Mouse (Mus musculus): ENCODE data around the gene Atg16l2. TPM values are rescaled to one million over a fixed set of nuclear protein-coding genes. Genes with fewer than 3 reads are reported as not detected.

Atg16l2 gene
- polyA plus RNA-seq, 1 experiment from 2014 or later = 6.0 TPM

DNA sequence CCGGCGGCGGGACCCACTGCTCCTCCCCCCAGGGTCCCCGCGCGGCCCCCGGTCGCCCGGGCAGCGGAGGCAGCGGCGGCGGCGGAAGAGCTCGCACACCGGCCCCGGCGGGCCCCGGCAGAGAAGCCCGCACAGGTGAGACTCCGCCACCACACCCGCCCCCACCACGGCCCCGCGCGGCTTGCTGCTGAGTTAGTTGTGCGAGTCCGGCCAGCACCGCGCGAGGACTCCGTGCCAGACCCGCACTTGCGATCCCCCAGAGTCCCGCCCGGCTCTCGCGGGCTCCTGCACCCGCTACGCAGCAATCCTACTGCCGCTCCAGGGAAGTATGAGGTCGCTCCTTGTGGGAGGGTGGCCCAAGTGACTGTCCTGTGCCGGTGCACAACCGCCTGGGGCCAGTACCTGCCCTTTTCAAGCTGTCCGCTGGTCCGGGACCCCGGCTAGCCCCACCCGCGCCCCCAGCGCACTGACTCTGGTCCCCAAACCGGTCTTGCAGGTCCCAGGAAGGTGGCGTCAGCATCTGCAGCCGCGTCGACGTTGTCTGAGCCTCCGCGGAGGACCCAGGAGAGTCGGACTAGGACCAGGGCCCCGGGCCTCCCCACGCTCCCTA is 19.3 kb upstream of the Atg16l2 start:
- peak overlapping the region; percentile 82 for H3K9ac ChIP-seq (ENCODE audit: low read length)
- no peak; the same call in 1 of the 2 replicates for TF ChIP-seq CTCF (IDR thresholded peaks at IDR 0.05; ENCODE audit: low read depth)
- no peak for TF ChIP-seq EP300 (optimal IDR thresholded peaks at IDR 0.05)
- H3K36me3 ChIP-seq (ENCODE audit: control insufficient read depth, insufficient read depth, low read length) = no peaks in the 10 kb centered on the region
- H3K27me3 ChIP-seq (ENCODE audit: control insufficient read depth, insufficient read depth, low read length) = no peaks in the 10 kb centered on the region
- H3K9me3 ChIP-seq (ENCODE audit: control insufficient read depth, low read length) = no peaks in the 10 kb centered on the region
- ATAC-seq (ENCODE audit: low FRiP score, low TSS enrichment) (peak; percentile 47), DNase-seq (ENCODE audit: low spot score) (peak; percentile 86)
- H3K4me3 ChIP-seq (ENCODE audit: low read depth, low read length) = peak overlapping the region; percentile 78
- H3K4me2 ChIP-seq (replicated peaks; ENCODE audit: low read depth) = peak overlapping the region; percentile 90
- peaks cover 2% of the 10 kb centered on the region; the same call in 1 of the 2 replicates for H3K4me1 ChIP-seq (replicated peaks; ENCODE audit: control insufficient read depth, insufficient read depth)
- peak overlapping the region; percentile 93 for H3K27ac ChIP-seq (replicated peaks)
- WGBS = 2% methylated on average over 35 of the region's 61 CpGs

DNA sequence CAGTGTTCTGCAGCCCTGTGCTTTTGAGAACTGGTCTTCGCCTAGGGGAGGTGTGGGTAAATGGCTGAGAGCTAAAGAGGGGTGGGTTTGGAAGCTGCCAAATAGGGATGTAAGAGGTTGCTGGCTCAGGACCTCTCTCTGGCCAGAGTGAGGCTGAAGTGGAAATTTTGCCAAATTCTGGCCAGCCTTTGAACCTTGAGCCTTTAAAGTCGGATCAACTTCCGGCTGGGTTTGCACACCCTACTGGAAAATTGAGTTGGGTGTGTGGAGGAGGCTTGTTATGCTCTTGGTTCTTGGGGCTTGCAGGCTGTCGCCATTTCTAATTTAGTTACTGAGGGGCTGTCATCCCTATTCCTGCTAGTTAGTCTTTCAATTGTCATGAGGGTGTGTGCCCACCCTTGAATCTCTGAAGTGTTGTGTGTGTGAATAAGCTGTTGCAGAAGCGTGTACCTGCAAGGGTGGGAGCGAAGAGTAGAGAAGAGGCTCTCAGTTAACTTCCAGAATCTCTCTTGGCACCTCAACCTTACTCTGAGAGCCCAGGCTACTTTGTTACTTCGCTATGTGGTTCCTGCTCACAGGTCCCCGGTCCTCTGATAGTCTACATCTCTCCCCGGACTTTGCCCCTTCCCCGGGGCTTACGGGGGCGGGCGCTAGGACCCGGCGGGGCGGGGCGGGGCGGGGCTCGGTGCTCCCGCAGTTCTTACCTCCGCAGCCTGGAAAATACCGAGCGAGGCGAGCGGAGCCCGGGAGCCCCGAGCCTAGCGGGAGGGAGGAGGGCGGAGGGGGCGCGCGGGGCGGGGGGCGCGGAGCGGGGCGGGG is 18.6 kb upstream of the Atg16l2 start:
- Histone ChIP-seq H3K27ac (replicated peaks) (peak overlapping the region; percentile 93), H3K27me3 (ENCODE audit: control insufficient read depth, insufficient read depth, low read length) (no peaks in the 10 kb centered on the region), H3K9ac (ENCODE audit: low read length) (peak overlapping the region; percentile 82), H3K9me3 (ENCODE audit: control insufficient read depth, low read length) (no peaks in the 10 kb centered on the region), H3K4me2 (replicated peaks; ENCODE audit: low read depth) (peak overlapping the region; percentile 90), H3K4me1 (replicated peaks; ENCODE audit: control insufficient read depth, insufficient read depth) (peaks cover 2% of the 10 kb centered on the region; the same call in 1 of the 2 replicates), H3K4me3 (ENCODE audit: low read depth, low read length) (peak overlapping the region; percentile 78), H3K36me3 (ENCODE audit: control insufficient read depth, insufficient read depth, low read length) (no peaks in the 10 kb centered on the region)
- TF ChIP-seq EP300 (optimal IDR thresholded peaks at IDR 0.05) = no peak
- WGBS = 5% methylated on average over 23 of the region's 37 CpGs
- ATAC-seq (ENCODE audit: low FRiP score, low TSS enrichment) = peak; percentile 73
- peak; percentile 93 for DNase-seq (ENCODE audit: low spot score)

DNA sequence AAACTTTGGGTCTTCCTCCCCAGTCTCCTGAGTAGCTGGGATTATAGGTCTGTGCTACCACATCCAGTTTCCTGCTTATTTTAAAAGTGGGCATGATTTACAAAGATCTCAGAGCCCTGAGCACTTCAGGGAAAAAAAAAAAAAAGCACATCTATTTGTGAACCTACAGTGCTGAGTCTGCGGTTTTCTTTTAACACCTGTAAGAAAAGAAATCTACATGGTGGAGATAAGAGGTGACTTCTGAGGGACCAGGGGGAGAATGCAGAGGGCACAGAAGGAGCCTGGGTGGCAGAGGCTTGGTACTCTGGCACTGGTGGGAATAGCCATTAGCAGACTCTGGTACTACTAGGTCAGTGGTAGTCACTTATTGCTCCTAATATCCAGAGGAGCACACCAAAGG is 17.7 kb upstream of the Atg16l2 start:
- Histone ChIP-seq H3K4me2 (replicated peaks; ENCODE audit: low read depth) (peak overlapping the region; percentile 90; the same call in 1 of the 2 replicates), H3K9ac (ENCODE audit: low read length) (no peak overlapping the region), H3K4me1 (replicated peaks; ENCODE audit: control insufficient read depth, insufficient read depth) (peaks cover 2% of the 10 kb centered on the region; the same call in 1 of the 2 replicates), H3K9me3 (ENCODE audit: control insufficient read depth, low read length) (no peaks in the 10 kb centered on the region), H3K27me3 (ENCODE audit: control insufficient read depth, insufficient read depth, low read length) (no peaks in the 10 kb centered on the region), H3K36me3 (ENCODE audit: control insufficient read depth, insufficient read depth, low read length) (no peaks in the 10 kb centered on the region), H3K27ac (replicated peaks) (peak overlapping the region; percentile 93), H3K4me3 (ENCODE audit: low read depth, low read length) (no peak overlapping the region)
- 79% methylated on average over 1 of the region's 1 CpGs for WGBS
- ATAC-seq (ENCODE audit: low FRiP score, low TSS enrichment) (no peak), DNase-seq (ENCODE audit: low spot score) (no peak)
- TF ChIP-seq CTCF (IDR thresholded peaks at IDR 0.05; ENCODE audit: low read depth) (no peak), EP300 (optimal IDR thresholded peaks at IDR 0.05) (no peak)

DNA sequence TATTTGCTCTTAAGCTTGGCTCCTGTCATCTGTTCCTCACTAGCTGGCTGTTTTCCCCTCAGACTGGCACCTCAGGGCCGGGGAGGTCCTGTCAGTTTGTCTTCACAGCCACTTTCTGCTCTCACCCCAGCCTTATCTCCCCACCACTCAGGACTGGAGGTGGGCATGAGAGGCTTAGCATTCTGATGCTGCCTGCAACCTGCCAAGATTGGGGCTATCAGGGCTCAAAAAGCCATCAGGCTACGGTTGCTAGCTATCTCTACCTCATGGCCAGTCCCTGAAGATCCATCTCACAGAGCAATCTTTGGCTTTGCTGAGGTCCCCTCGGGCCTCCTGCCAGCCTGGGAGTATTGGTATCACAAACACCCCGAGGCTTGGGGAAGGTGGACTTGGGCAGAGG is 16.8 kb upstream of the Atg16l2 start:
- 57% methylated on average over 4 of the region's 4 CpGs for WGBS
- Histone ChIP-seq H3K27me3 (ENCODE audit: control insufficient read depth, insufficient read depth, low read length) (no peaks in the 10 kb centered on the region), H3K27ac (replicated peaks) (no peak overlapping the region; the same call in 1 of the 2 replicates), H3K9ac (ENCODE audit: low read length) (no peak overlapping the region), H3K4me3 (ENCODE audit: low read depth, low read length) (no peak overlapping the region), H3K9me3 (ENCODE audit: control insufficient read depth, low read length) (no peaks in the 10 kb centered on the region), H3K4me2 (replicated peaks; ENCODE audit: low read depth) (no peak overlapping the region), H3K4me1 (replicated peaks; ENCODE audit: control insufficient read depth, insufficient read depth) (0 out of 2 replicates have a peak, but pooled peaks cover 2% of the 10 kb centered on the region), H3K36me3 (ENCODE audit: control insufficient read depth, insufficient read depth, low read length) (no peaks in the 10 kb centered on the region)
- ATAC-seq (ENCODE audit: low FRiP score, low TSS enrichment) (no peak), DNase-seq (ENCODE audit: low spot score) (no peak)
- no peak for TF ChIP-seq EP300 (optimal IDR thresholded peaks at IDR 0.05)
- no peak for TF ChIP-seq CTCF (IDR thresholded peaks at IDR 0.05; ENCODE audit: low read depth)

DNA sequence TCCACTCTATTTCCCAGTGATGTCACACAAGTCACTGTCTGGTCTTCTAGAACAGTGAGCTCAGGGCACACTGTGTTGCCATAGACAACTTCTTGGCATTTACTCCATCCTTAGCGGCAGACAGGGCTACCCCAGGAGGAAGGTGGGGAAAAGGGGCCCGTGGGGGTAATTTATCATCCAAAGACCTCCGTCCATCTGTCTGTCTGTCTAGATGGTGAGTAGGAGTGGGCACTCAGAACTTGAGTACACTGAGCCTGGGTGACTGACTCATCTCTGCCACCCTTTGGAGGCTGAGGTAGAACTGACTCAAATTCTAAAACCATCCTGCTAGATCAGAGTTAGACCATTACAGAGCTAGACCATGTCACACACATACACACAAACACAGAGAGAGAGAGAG is 15.0 kb upstream of the Atg16l2 start, which contains the start of gene Stard10:
Gene Stard10, plus strand, starts transcription at position 73 of the 400 bp plus-strand sequence.
- Histone ChIP-seq H3K4me1 (replicated peaks; ENCODE audit: control insufficient read depth, insufficient read depth) (0 out of 2 replicates have a peak, but pooled peaks cover 2% of the 10 kb centered on the region), H3K36me3 (ENCODE audit: control insufficient read depth, insufficient read depth, low read length) (no peaks in the 10 kb centered on the region), H3K4me2 (replicated peaks; ENCODE audit: low read depth) (no peak within 1 kb of the TSS), H3K27me3 (ENCODE audit: control insufficient read depth, insufficient read depth, low read length) (no peaks in the 10 kb centered on the region), H3K9me3 (ENCODE audit: control insufficient read depth, low read length) (no peaks in the 10 kb centered on the region), H3K27ac (replicated peaks) (peak within 1 kb of the TSS; percentile 80), H3K4me3 (ENCODE audit: low read depth, low read length) (no peak within 1 kb of the TSS), H3K9ac (ENCODE audit: low read length) (no peak within 1 kb of the TSS)
- 53% methylated on average over 3 of the region's 3 CpGs for WGBS
- TF ChIP-seq EP300 (optimal IDR thresholded peaks at IDR 0.05) (no peak), CTCF (IDR thresholded peaks at IDR 0.05; ENCODE audit: low read depth) (no peak)
- no peak for DNase-seq (ENCODE audit: low spot score)
- no peak for ATAC-seq (ENCODE audit: low FRiP score, low TSS enrichment)
